Mouse (Mus musculus): Measurements from ENCODE around the gene Usp31. TPM values are rescaled to one million over a fixed set of nuclear protein-coding genes. Genes with fewer than 3 reads are reported as not detected.

The Usp31 gene
- total and polyA plus RNA-seq, 2 experiments from 2014 or later = 0.48 to 18.8 TPM

DNA sequence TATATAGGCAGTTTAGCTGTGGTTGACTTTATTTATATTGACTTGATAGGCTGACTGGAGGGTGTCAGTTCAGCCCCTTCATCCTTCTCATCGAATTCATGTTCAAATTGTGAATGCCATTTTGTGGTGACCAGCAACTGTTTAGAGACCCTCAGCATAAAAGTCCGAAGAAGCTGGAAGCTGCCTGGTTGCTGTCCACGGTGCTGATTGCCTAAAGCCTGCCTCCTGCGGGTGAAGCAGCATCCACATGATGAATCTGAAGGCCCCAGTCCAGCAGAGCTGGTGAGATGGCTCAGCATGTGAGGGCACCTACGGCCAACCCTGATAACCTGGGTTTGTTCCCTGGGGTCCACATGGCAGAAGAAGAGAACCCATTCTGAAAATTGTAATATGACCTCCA, 23.2 kb upstream of the Usp31 start:
- Histone ChIP-seq H3K9me3 (replicated peaks; ENCODE audit: control insufficient read depth, low read length) (no peaks in the 10 kb centered on the region), H3K4me3 (ENCODE audit: low read depth, low read length) (no peak overlapping the region), H3K9ac (replicated peaks; ENCODE audit: low read depth, low read length) (no peak overlapping the region), H3K4me2 (ENCODE audit: low read depth, low read length) (no peak overlapping the region), H3K36me3 (replicated peaks; ENCODE audit: control insufficient read depth, insufficient read depth, low read length) (no peaks in the 10 kb centered on the region), H3K27me3 (ENCODE audit: control insufficient read depth, insufficient read depth, low read length) (peaks cover 15% of the 10 kb centered on the region), H3K4me1 (ENCODE audit: control insufficient read depth, insufficient read depth) (no peaks in the 10 kb centered on the region), H3K27ac (ENCODE audit: low read depth) (no peak overlapping the region)
- 9% methylated on average over 5 of the region's 5 CpGs for WGBS
- ATAC-seq (ENCODE audit: insufficient read depth, low read depth) (no peak), DNase-seq (ENCODE audit: low spot score) (peak; percentile 52)
- TF ChIP-seq CTCF (IDR thresholded peaks at IDR 0.05; ENCODE audit: low read depth) (peak; percentile 49), EP300 (IDR thresholded peaks at IDR 0.05; ENCODE audit: low read depth) (no peak)

DNA sequence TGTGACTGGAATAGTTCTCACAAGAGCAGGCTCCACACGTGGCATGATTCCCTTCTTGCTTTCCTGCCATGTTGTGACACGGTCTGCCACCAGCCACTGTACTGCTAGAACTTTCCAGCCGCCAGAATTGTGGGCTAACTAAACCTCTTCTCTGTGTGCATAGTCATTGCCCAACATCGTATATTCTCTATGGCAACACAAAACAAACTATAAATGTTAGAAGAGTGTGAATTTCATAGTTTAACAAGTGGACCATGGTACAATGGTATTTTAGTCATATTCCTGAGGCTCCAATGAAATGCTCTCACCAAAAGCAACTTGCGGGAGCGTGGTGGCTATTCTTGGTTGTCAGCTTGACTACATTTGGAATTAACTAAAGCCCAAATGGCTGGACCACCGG, 10.0 kb upstream of the Usp31 start:
- WGBS = 67% methylated on average over 7 of the region's 7 CpGs

DNA sequence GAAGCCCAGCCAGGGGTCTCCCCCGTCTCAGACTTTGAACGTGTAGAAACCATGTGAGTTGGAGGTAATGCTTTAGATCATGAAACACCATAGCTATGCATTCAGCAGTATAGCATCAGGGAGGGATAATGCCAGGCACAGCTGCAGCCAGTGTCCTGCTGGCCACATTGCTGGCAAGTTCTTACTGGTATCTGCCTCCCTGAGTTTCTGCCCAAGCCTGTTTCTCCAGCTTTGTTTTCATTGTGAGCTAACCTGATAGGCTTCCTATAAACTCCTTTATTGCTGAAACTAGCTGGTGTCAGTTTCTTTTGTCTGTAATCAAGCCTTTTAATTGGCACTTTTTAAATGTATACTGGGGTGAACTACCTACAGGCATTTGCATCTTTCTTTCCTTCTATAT, 4.1 kb upstream of the Usp31 start:
- Histone ChIP-seq H3K4me2 (ENCODE audit: low read depth, low read length) (no peak overlapping the region), H3K9me3 (replicated peaks; ENCODE audit: control insufficient read depth, low read length) (no peaks in the 10 kb centered on the region), H3K27ac (ENCODE audit: low read depth) (no peak overlapping the region), H3K9ac (replicated peaks; ENCODE audit: low read depth, low read length) (no peak overlapping the region), H3K27me3 (ENCODE audit: control insufficient read depth, insufficient read depth, low read length) (peaks cover 9% of the 10 kb centered on the region), H3K4me3 (ENCODE audit: low read depth, low read length) (no peak overlapping the region), H3K4me1 (ENCODE audit: control insufficient read depth, insufficient read depth) (peaks cover 4% of the 10 kb centered on the region), H3K36me3 (replicated peaks; ENCODE audit: control insufficient read depth, insufficient read depth, low read length) (no peaks in the 10 kb centered on the region)
- ATAC-seq (ENCODE audit: insufficient read depth, low read depth) (no peak), DNase-seq (ENCODE audit: low spot score) (no peak)
- WGBS = 40% methylated on average over 2 of the region's 2 CpGs
- TF ChIP-seq CTCF (IDR thresholded peaks at IDR 0.05; ENCODE audit: low read depth) (no peak), EP300 (IDR thresholded peaks at IDR 0.05; ENCODE audit: low read depth) (no peak)

More for the DNA sequence above, 10.0 kb upstream of the Usp31 start:
- no peak overlapping the region for H3K27ac ChIP-seq (ENCODE audit: low read depth)
- no peak overlapping the region for H3K9ac ChIP-seq (replicated peaks; ENCODE audit: low read depth, low read length)
- DNase-seq (ENCODE audit: low spot score) = no peak
- no peak for TF ChIP-seq CTCF (IDR thresholded peaks at IDR 0.05; ENCODE audit: low read depth)
- no peak for TF ChIP-seq EP300 (IDR thresholded peaks at IDR 0.05; ENCODE audit: low read depth)
- ATAC-seq (ENCODE audit: insufficient read depth, low read depth) = no peak
- H3K27me3 ChIP-seq (ENCODE audit: control insufficient read depth, insufficient read depth, low read length) = no peaks in the 10 kb centered on the region
- H3K4me3 ChIP-seq (ENCODE audit: low read depth, low read length) = no peak overlapping the region
- H3K4me1 ChIP-seq (ENCODE audit: control insufficient read depth, insufficient read depth) = no peaks in the 10 kb centered on the region
- H3K36me3 ChIP-seq (replicated peaks; ENCODE audit: control insufficient read depth, insufficient read depth, low read length) = no peaks in the 10 kb centered on the region
- H3K9me3 ChIP-seq (replicated peaks; ENCODE audit: control insufficient read depth, low read length) = no peaks in the 10 kb centered on the region
- no peak overlapping the region for H3K4me2 ChIP-seq (ENCODE audit: low read depth, low read length)

DNA sequence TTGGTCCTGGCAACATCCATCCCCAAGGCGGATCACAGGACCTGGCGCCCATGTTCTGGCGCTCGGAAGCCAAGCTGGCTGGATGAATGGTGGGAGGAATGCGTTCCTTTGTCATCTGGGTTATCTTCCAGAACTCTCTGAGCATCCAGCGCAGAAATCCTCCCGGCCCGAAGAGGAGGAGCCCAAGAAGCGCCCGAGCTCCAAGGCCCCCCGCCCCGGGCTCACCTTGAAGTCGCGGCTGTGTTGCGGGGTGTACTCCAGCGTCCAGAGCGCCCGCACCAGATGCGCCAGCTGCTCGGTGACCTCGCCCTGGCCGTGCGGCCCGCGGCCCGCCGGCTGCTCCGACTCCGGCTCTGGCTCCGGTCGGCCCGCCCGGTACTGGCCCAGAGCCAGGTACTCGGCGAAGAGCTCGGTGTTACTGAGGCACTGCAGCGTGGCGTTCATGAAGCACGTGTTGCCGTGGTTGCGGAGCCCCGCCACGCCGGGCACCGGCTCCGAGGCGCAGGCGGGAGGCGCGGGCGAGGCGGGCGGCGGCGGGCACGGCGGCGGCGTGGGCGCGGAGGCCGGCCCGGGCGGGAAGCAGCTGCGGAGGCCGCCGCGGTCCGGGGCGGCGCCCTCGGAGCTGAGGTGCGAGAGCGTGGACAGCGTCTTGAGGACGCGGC, 511 bp downstream of the Usp31 start:
- H3K9ac ChIP-seq (replicated peaks; ENCODE audit: low read depth, low read length) = peak overlapping the region; percentile 50
- H3K27me3 ChIP-seq (ENCODE audit: control insufficient read depth, insufficient read depth, low read length) = peaks cover 9% of the 10 kb centered on the region
- H3K4me2 ChIP-seq (ENCODE audit: low read depth, low read length) = peak overlapping the region; percentile 82
- under 1% methylated on average over 76 of the region's 77 CpGs for WGBS
- no peak for TF ChIP-seq CTCF (IDR thresholded peaks at IDR 0.05; ENCODE audit: low read depth)
- no peak for TF ChIP-seq EP300 (IDR thresholded peaks at IDR 0.05; ENCODE audit: low read depth)
- peaks cover 23% of the 10 kb centered on the region for H3K4me1 ChIP-seq (ENCODE audit: control insufficient read depth, insufficient read depth)
- DNase-seq (ENCODE audit: low spot score) = no peak
- no peaks in the 10 kb centered on the region for H3K9me3 ChIP-seq (replicated peaks; ENCODE audit: control insufficient read depth, low read length)
- H3K27ac ChIP-seq (ENCODE audit: low read depth) = peak overlapping the region; percentile 53
- peak overlapping the region; percentile 74 for H3K4me3 ChIP-seq (ENCODE audit: low read depth, low read length)
- no peaks in the 10 kb centered on the region for H3K36me3 ChIP-seq (replicated peaks; ENCODE audit: control insufficient read depth, insufficient read depth, low read length)
- peak; percentile 21; the same call in 1 of the 2 replicates for ATAC-seq (ENCODE audit: insufficient read depth, low read depth)

- ATAC-seq (ENCODE audit: insufficient read depth, low read depth) (no peak), DNase-seq (ENCODE audit: low spot score) (no peak)
- no peak for TF ChIP-seq EP300 (IDR thresholded peaks at IDR 0.05; ENCODE audit: low read depth)
- TF ChIP-seq CTCF (IDR thresholded peaks at IDR 0.05; ENCODE audit: low read depth) = no peak
- Histone ChIP-seq H3K27me3 (ENCODE audit: control insufficient read depth, insufficient read depth, low read length) (peaks cover 9% of the 10 kb centered on the region), H3K27ac (ENCODE audit: low read depth) (no peak overlapping the region), H3K4me1 (ENCODE audit: control insufficient read depth, insufficient read depth) (peaks cover 23% of the 10 kb centered on the region), H3K4me3 (ENCODE audit: low read depth, low read length) (no peak overlapping the region), H3K9ac (replicated peaks; ENCODE audit: low read depth, low read length) (no peak overlapping the region), H3K4me2 (ENCODE audit: low read depth, low read length) (no peak overlapping the region), H3K36me3 (replicated peaks; ENCODE audit: control insufficient read depth, insufficient read depth, low read length) (no peaks in the 10 kb centered on the region), H3K9me3 (replicated peaks; ENCODE audit: control insufficient read depth, low read length) (no peaks in the 10 kb centered on the region)
- WGBS = 77% methylated on average over 2 of the region's 2 CpGs
Observed at GRCm38 (mm10) chr7:121705051-121705450, 2.0 kb downstream of the Usp31 start.

- no peak overlapping the region for H3K4me3 ChIP-seq (ENCODE audit: low read depth, low read length)
- H3K9ac ChIP-seq (replicated peaks; ENCODE audit: low read depth, low read length) = no peak overlapping the region
- peaks cover 32% of the 10 kb centered on the region for H3K4me1 ChIP-seq (ENCODE audit: control insufficient read depth, insufficient read depth)
- 11% methylated on average over 6 of the region's 6 CpGs for WGBS
- H3K27ac ChIP-seq (ENCODE audit: low read depth) = no peak overlapping the region
- ATAC-seq (ENCODE audit: insufficient read depth, low read depth) (no peak), DNase-seq (ENCODE audit: low spot score) (no peak)
- no peak overlapping the region for H3K4me2 ChIP-seq (ENCODE audit: low read depth, low read length)
- no peaks in the 10 kb centered on the region for H3K27me3 ChIP-seq (ENCODE audit: control insufficient read depth, insufficient read depth, low read length)
- H3K36me3 ChIP-seq (replicated peaks; ENCODE audit: control insufficient read depth, insufficient read depth, low read length) = no peaks in the 10 kb centered on the region
- H3K9me3 ChIP-seq (replicated peaks; ENCODE audit: control insufficient read depth, low read length) = no peaks in the 10 kb centered on the region
- TF ChIP-seq CTCF (IDR thresholded peaks at IDR 0.05; ENCODE audit: low read depth) = no peak
Observed at GRCm38 (mm10) chr7:121701983-121702382, 5.1 kb downstream of the Usp31 start.

Measured in heart, postnatal 0 days (tissue).